Mouse (Mus musculus) cerebellum, adult 2 months (tissue): ENCODE data around the gene Large2. TPM values are rescaled to one million over a fixed set of nuclear protein-coding genes. Genes with fewer than 3 reads are reported as not detected.
"Not testable (repeated sequence)": the region's sequence is repeated elsewhere in the genome, so short reads cannot be mapped to it uniquely, and the experiment has no call there.

ENCODE experiments used
- DNase-seq, 2 experiments: peaks; one replicate each; pipeline ENCODE4 v3.0.0; 2021
- H3K27ac ChIP-seq: fragments of 200-500 bp; 2 replicates; pipeline ENCODE4 v1.5.1; 2012; ENCODE audit warnings: low read length, control low read depth, inconsistent platforms; ENCODE audit not compliant: insufficient read depth
- H3K27me3 ChIP-seq: fragments of 200-500 bp; 2 replicates; pipeline ENCODE4 v1.6.1; 2012; ENCODE audit warnings: inconsistent platforms, mild to moderate bottlenecking, low read length, moderate library complexity; ENCODE audit not compliant: control insufficient read depth, insufficient read depth
- H3K4me1 ChIP-seq: fragments of 200-500 bp; 2 replicates; pipeline ENCODE4 v1.6.1; 2011; ENCODE audit warnings: low read length; ENCODE audit not compliant: control insufficient read depth, insufficient read depth
- H3K4me3 ChIP-seq: fragments of 200-500 bp; replicated peaks from 2 replicates; pipeline ENCODE3; 2011; ENCODE audit warnings: mild to moderate bottlenecking, low read depth, low read length, control low read depth; ENCODE audit not compliant: insufficient read depth
- CTCF ChIP-seq: fragments of 200-500 bp; IDR thresholded peaks from 2 replicates; pipeline ENCODE4 v1.5.1; 2011; ENCODE audit warnings: low read depth, mild to moderate bottlenecking, control low read depth, low read length, moderate library complexity, borderline replicate concordance; ENCODE audit not compliant: insufficient read depth
- POLR2A ChIP-seq: fragments of 200-500 bp; IDR thresholded peaks from 2 replicates; pipeline ENCODE4 v1.6.1; 2011; ENCODE audit warnings: low read length, control low read depth, borderline replicate concordance; ENCODE audit not compliant: insufficient read depth
- WGBS: fragments of 180-500 bp; shearing (Covaris S2); methylation state at CpG from one replicate; pipeline ENCODE4 v1.1.7; 2018; 5-methylcytosine and 5-hydroxymethylcytosine counted together
- polyA plus RNA-seq: library from polyadenylated mRNA; depleted of rRNA; stranded (reverse); fragments of >200 nt; gene quantifications from 2 replicates; pipeline ENCODE4 v1.2.3, GENCODE M21; 2012

Large2 gene
- polyA plus RNA-seq, 1 experiment: 0.62 TPM

- TF ChIP-seq CTCF (no peak), POLR2A (no peak)
- WGBS: 25% methylated on average over 7 of the region's 7 CpGs
- Histone ChIP-seq H3K4me3 (no peak overlapping the region), H3K4me1 (peaks cover 53% of the 10 kb centered on the region), H3K27ac (peak overlapping the region; percentile 90), H3K27me3 (no peaks in the 10 kb centered on the region)
- DNase-seq: no peak
Observed at GRCm38 (mm10) chr2:92405687-92406086, 31.0 kb upstream of the Large2 start.

DNA sequence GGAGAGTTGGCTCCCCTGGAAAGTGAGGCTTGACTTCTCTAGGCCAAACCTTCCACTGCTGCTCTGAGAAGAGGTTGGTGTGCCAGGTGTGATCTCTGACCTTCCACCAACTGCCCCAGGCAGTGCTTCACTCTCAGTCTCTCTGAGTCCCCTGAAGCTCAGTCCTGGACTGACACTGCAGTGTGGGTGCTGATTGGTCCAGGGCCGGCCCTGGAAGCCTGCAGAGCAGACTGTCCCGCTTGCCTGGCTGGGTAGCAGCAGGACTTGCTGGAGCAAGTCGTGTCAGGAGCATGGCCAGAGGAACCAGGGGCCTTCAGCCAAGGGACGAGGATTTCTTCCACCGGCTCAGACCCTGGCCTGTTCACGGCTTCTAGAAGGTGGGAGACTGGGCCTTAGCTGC lies 30.1 kb upstream of the Large2 start:
- WGBS: 3% methylated on average over 6 of the region's 6 CpGs
- Histone ChIP-seq H3K4me3 (no peak overlapping the region), H3K27ac (peak overlapping the region; percentile 90), H3K27me3 (no peaks in the 10 kb centered on the region), H3K4me1 (peaks cover 46% of the 10 kb centered on the region)
- peak; percentile 49 to 56 for DNase-seq
- no peak for TF ChIP-seq CTCF
- no peak for TF ChIP-seq POLR2A

DNA sequence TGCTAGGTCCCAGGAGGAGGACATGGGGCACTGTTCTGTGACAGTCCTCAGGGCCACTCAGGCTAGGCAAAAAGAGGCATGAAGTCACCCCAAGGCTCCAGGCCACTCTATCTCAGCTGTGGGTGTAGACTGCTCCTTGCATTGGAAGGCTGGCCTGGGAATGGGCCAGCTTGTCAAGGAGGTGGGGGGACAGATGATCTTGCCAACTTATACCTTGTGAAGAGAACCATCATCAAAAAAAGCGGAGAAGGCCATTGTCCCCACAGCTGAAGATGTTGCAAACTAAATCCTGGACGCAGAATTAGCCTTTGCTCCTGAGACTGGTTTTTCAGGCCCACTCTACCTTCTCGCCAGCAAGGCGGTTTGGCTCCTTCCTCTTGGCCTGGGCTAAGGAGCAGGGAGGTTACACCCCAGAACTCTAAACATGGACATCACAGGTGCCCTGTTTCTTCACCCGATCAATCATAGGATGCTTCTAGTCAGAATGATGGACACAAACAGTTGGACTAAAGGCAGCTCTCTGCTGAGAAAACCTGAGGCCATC lies 29.2 kb upstream of the Large2 start:
- no peak for DNase-seq
- peaks cover 46% of the 10 kb centered on the region for H3K4me1 ChIP-seq
- TF ChIP-seq POLR2A (no peak), CTCF (no peak)
- 40% methylated on average over 5 of the region's 5 CpGs for WGBS
- peak overlapping the region; percentile 90 for H3K27ac ChIP-seq
- no peak overlapping the region for H3K4me3 ChIP-seq
- no peaks in the 10 kb centered on the region for H3K27me3 ChIP-seq

GRCm38 (mm10) chr2:92402591-92403326 lies 28.1 kb upstream of the Large2 start:
- Histone ChIP-seq H3K27me3 (no peaks in the 10 kb centered on the region), H3K4me1 (peaks cover 44% of the 10 kb centered on the region), H3K4me3 (peak overlapping the region; percentile 45), H3K27ac (peak overlapping the region; percentile 99)
- WGBS: 6% methylated on average over 4 of the region's 4 CpGs
- DNase-seq: peak; percentile 88 to 93
- TF ChIP-seq CTCF (no peak), POLR2A (peak; percentile 62; the same call in 1 of the 2 replicates)

GRCm38 (mm10) chr2:92401091-92401561 lies 26.5 kb upstream of the Large2 start, which contains the start of gene Mapk8ip1:
Gene Mapk8ip1, minus strand, starts transcription at chr2:92401263.
- Histone ChIP-seq H3K27me3 (no peaks in the 10 kb centered on the region), H3K4me1 (peaks cover 58% of the 10 kb centered on the region), H3K27ac (peak within 1 kb of the TSS; percentile 99), H3K4me3 (peak within 1 kb of the TSS; percentile 86)
- WGBS: 1% methylated on average over 49 of the region's 59 CpGs
- TF ChIP-seq POLR2A: peak; percentile 70; the same call in 1 of the 2 replicates
- no peak for TF ChIP-seq CTCF
- DNase-seq: peak; percentile 76 to 79

DNA sequence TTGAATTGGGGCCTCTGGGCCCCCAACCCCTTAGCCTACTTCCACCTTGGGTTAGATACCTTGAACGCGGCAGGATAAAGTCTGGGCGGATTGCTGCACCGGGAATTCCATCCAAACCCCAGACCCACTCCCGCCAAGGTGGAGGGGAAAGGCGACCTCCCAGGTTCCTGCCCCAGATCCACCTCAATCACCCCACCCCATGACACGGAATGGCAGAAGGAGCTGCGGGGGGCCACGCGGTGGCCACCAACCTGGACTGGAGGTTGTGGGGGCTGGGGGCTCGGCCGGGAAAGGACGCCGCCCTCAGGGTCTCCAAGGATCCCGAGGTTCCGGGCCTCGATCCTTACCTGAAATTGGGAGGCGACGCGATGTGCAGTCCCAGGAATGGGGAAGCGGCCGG lies 26.0 kb upstream of the Large2 start:
- TF ChIP-seq CTCF (no peak), POLR2A (no peak)
- DNase-seq: peak in 1 of 2 experiments; percentile 69
- peak overlapping the region; percentile 83 for H3K4me3 ChIP-seq
- no peaks in the 10 kb centered on the region for H3K27me3 ChIP-seq
- peak overlapping the region; percentile 98 for H3K27ac ChIP-seq
- H3K4me1 ChIP-seq: peaks cover 58% of the 10 kb centered on the region
- under 1% methylated on average over 22 of the region's 22 CpGs for WGBS

GRCm38 (mm10) chr2:92399877-92400276 lies 25.2 kb upstream of the Large2 start:
- Histone ChIP-seq H3K4me3 (peak overlapping the region; percentile 83), H3K27ac (peak overlapping the region; percentile 98), H3K4me1 (peaks cover 56% of the 10 kb centered on the region)
- 4% methylated on average over 4 of the region's 4 CpGs for WGBS
- not testable (repeated sequence) for H3K27me3 ChIP-seq, DNase-seq

- peak overlapping the region; percentile 6 for H3K4me3 ChIP-seq
- H3K27ac ChIP-seq: peak overlapping the region; percentile 59
- no peak for TF ChIP-seq CTCF
- peak; percentile 30; the same call in 1 of the 2 replicates for TF ChIP-seq POLR2A
- 5% methylated on average over 1 of the region's 1 CpGs for WGBS
- peaks cover 60% of the 10 kb centered on the region for H3K4me1 ChIP-seq
- DNase-seq: peak in 1 of 2 experiments; percentile 72
- H3K27me3 ChIP-seq: no peaks in the 10 kb centered on the region
Observed at GRCm38 (mm10) chr2:92397436-92397835, 22.8 kb upstream of the Large2 start.
